Mouse (Mus musculus) right cerebral cortex, postnatal 14 days (tissue): ENCODE data around the gene Elp5.

Experiments
- DNase-seq: peaks from one replicate; pipeline ENCODE4 v3.0.0; 2022

Gene Elp5

DNA sequence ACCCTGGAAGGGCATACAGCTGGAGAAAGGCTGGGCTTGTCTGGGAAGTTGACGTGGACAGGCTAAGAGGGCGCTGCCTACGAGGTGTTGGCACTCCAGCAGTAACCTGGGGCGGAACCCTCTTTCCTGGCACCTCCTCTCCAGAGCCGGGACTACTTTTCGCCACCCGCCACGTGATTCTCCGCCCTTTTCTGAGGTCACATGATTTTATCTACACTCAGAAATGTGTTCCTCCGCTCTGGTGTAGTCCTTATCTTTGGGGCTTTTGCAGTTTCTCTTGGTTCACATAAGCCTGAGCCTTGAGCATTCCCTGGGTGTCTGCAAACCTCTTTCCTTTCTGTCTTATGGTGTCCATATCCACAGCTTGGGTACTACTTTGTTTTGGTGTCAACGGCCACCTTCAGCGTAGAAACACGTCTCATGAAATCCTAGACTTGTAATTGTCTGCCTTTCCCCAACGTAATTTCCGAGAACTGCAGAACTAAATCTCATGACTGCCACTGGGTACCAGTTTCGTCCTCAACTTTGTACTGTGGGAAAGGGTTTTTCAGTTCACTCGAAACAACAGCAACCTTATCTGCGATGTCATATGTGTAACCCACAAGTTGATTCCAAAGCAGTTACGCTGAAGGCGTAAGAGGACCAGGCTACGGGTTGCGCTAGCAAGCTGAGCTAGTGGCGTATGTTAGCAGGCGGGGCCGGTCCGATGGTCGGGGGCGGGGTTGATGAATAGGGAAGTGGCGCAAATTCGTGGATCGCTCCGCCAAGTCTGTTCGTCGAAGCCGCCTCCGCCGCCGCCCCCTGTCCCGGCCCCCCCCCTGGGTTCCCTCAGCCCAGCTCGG, 8.8 kb upstream of the Elp5 start, which contains the start of gene Gabarap:
Gene Gabarap (plus strand): TSS at position 294 of the 842 bp plus-strand sequence.
- DNase-seq = peak; percentile 96

GRCm38 (mm10) chr11:69989949-69990348, 7.6 kb upstream of the Elp5 start:
- no peak for DNase-seq

DNA sequence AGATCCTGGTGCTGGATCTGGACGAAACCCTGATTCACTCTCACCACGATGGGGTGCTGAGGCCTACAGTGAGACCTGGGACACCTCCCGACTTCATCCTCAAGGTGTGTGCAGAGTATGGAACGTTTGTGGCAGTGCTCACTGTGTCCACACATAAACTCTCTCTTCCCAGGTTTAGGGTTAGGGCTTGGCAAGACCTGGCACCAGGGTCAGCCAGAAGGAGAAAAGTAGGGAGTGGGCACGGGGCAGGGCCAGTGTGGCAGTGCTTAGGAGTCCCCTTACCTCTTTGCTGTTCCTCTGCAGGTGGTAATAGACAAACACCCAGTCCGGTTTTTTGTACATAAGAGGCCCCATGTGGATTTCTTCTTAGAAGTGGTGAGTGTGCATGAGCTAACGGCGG, 2.1 kb upstream of the Elp5 start:
- no peak for DNase-seq

GRCm38 (mm10) chr11:69983377-69983776, 1.1 kb upstream of the Elp5 start:
- DNase-seq = no peak

DNA sequence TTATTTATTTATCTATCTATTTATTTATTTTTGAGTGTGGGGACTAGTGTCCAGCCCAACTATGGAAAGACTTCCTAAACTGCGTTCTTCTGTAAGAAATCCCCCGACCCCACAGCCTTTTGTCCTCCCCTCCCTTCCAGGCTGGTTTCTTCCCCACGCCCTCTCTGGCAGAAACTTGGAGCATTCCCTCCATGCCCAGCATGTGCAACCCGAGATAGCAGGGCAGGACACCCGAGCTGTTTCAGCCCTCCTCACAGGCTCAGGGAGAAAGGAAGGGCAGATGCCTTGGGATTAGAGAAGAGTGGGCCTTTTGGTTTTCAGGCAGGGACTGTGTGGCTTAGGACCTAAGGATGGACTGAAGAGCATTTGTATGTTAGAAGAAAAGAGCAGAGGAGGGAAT, 560 bp upstream of the Elp5 start:
- DNase-seq = no peak

- no peak for DNase-seq
Measured at GRCm38 (mm10) chr11:69981141-69981762, 1.1 kb downstream of the Elp5 start, which contains the start of gene Ctdnep1. TSS of gene Ctdnep1 (plus strand) at chr11:69981156.

GRCm38 (mm10) chr11:69980196-69981140, 1.8 kb downstream of the Elp5 start:
- DNase-seq = peak; percentile 96

GRCm38 (mm10) chr11:69979827-69980195, 2.5 kb downstream of the Elp5 start:
- DNase-seq = no peak

GRCm38 (mm10) chr11:69976271-69976670, 6.0 kb downstream of the Elp5 start:
- DNase-seq = no peak

- no peak for DNase-seq
Measured at GRCm38 (mm10) chr11:69974907-69975306, 7.4 kb downstream of the Elp5 start.

DNA sequence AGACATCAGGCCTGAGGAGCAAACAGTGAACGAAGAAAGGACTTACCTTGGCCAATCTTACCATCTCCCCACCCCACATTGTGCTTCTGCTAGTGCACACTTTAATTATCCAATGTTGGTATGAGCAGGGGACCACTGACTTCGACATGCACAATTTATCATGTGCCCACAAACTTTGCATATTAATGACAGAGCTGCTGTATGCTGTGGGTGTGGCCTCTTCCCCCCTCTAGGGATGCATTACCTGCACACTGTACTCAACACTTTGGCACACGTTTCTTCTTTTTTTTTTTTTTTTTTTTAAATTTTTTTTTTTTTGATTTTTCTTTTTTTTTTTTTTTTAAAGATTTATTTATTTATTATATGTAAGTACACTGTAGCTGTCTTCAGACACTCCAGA, 11.5 kb downstream of the Elp5 start:
- DNase-seq = no peak

GRCm38 (mm10) chr11:69970222-69970621, 12.1 kb downstream of the Elp5 start:
- no peak for DNase-seq

DNA sequence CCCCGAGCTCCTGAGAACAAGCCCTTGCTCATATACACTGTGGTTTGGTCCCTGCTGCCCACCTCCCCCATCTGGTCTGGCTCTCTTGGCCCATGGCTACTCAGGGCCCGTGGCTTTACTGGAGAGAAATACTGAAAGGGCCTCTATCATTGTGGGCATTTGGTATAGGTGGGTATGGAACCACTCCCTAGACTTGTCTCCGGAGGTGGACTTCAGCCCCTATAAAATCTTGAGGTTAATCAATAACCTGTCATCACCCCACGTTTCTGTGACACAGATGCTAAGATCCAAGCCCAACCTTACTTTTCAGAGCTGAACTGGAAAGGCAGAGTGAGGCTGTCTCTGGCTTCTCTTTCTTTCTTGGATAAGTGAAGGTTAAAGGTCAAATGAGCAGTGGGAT, 13.5 kb downstream of the Elp5 start:
- DNase-seq = no peak

DNA sequence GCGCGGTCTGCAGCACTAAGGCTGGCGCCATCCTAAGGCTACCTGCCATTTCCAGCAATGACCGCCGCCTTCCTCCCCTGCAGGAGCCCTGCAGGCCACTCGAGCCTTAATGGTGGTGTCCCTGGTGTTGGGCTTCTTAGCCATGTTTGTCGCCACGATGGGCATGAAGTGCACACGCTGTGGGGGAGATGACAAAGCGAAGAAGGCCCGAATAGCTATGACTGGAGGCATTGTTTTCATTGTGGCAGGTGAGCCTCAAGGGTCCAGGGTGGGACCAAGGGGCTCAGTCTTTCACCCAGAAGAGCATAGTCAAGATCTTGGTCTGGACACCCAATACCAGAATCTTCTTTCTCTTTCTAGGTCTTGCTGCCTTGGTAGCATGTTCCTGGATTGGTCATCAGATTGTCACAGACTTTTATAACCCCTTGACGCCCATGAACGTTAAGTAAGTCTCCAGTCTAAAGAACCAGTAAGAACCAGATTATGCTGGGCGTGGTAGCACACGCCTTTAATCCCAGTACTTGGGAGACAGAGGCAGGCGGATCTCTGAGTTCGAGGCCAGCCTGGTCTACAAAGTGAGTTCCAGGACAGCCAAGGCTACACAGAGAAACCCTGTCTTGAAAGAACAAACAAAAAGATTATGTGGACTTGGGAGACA, 15.3 kb downstream of the Elp5 start:
- no peak for DNase-seq

DNA sequence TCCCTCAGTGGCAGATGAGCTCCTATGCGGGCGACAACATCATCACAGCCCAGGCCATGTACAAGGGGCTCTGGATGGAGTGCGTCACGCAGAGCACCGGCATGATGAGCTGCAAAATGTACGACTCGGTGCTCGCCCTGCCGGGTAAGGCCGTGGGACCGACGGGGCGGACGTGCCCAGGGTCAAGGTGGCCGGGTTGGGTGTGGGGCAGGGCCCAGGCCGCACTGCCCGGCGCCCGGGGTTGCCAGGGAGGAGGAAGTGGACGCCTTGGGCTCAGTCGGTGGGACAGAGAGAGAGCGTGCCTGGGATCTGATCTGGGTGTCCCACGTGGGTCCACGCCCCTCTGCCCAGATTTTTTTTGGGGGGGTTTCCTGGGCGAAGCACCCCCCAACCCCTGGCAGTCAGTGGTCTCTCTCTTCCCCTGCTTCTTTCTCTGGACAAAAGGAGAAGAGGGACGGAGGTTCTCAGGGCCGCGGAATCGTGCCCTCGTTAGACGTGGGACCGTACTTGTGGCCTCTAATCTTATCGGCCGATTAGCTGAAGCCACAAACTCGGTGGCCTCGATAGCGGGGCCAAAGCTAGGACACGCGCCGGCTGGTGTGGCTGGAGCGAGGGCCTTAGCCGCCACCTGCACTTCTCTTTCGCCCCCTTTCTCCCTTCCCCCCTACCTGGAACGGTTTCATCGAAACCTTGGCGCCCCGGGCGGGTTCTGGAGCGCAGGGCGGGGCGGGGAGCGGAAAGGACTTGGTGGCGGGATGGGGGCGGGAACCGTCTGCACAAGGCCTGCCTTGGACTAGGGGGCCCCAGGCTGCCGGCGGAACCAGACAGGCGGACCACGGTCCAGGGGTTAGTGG, 16.1 kb downstream of the Elp5 start:
- no peak for DNase-seq

- DNase-seq = no peak
Measured at GRCm38 (mm10) chr11:69965271-69966005, 16.9 kb downstream of the Elp5 start.

DNA sequence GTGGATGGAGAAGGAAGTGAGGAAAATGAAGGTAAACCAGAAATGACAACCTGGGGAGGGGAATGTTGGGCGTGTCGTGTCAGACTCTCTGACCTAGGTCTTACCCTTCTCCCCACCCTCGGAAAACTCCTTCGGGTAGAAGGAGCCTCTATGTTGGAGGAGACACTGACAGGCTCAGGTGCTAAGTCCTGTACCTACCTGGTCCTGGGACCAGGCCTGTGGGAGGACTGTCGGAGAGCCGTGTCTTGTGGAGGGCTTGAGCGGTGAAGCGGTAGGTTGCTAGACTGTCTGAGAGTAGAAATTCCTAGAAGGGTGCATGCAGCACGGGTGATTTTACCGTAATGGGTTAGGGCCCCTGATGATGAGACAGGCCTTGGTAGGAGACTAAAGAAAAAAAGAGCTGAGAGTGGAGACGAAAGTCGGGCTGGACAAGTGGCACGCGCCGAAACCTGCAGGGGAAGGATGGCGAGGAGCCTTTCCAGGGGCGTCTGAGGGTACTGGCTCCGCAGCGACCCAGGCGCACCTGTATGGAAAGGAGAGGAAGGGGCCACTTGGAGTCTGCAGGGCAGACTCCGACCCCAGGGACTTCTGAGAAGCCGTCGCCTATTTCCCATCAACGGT, 17.6 kb downstream of the Elp5 start, which contains the start of gene Cldn7:
Gene Cldn7 (plus strand): TSS at position 130 of the 621 bp plus-strand sequence.
- no peak for DNase-seq

DNA sequence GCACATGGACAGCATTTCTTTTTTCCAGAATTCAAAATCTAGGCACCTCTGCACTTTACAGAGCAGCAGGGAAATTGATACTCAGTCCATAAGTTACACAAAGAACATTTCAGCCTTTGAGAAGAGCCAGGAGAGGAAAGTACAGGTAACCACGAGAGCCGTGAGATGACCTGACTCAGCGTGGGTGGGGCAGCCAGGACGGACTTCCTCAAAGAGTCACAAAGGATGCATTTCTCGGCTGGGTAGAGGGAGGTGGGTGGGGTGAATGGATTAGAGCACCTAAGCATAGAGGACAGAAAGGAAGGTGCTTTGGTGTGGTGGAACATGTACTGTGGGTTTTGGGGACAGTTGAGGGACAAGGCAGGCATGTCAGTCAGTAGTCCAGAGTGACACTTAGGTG, 20.5 kb downstream of the Elp5 start:
- no peak for DNase-seq

GRCm38 (mm10) chr11:69960616-69961015, 21.7 kb downstream of the Elp5 start:
- no peak for DNase-seq

DNA sequence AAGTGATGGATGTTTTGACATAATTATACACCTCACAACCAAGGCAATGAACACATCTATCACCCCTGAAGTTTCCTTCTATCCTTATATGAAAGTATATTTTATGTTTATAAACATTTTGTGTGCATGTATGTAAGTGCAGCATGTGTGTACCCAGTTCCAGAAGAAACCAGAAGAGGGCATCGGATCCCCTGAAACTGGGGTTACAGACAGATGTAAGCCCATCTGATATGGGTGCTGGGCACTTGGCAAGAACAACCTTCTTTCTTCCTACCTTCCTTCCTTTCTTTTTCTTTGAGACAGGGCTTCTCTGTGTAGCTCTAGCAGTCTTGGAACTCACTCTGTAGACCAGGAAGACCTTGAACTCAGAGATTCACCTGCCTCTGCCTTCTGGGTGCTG, 26.1 kb downstream of the Elp5 start:
- no peak for DNase-seq
